Mouse (Mus musculus): ENCODE measurements around the gene Dnah2. TPM values are rescaled to one million over a fixed set of nuclear protein-coding genes. Genes with fewer than 3 reads are reported as not detected.
A peak's percentile ranks its signal among the peaks of the same experiment; 100 is the strongest.

Gene Dnah2
- polyA plus RNA-seq, 1 experiment from 2014 or later, result 1.3 TPM

- no peak for DNase-seq (ENCODE audit: low spot score)
- Histone ChIP-seq H3K27ac (replicated peaks) (no peak overlapping the region), H3K4me1 (peaks cover 18% of the 10 kb centered on the region), H3K9me3 (no peaks in the 10 kb centered on the region), H3K4me3 (no peak overlapping the region), H3K36me3 (replicated peaks) (no peaks in the 10 kb centered on the region), H3K27me3 (replicated peaks; ENCODE audit: low read depth, poor library complexity, severe bottlenecking) (no peaks in the 10 kb centered on the region)
- WGBS, result 84% methylated on average over 9 of the region's 9 CpGs
These were observed 27.3 kb downstream of the Dnah2 start for GRCm38 (mm10) chr11:69521526-69522149.

- Histone ChIP-seq H3K27ac (replicated peaks) (no peak overlapping the region), H3K36me3 (replicated peaks) (no peaks in the 10 kb centered on the region), H3K4me1 (peaks cover 21% of the 10 kb centered on the region; the same call in 1 of the 2 replicates), H3K4me3 (no peak overlapping the region), H3K27me3 (replicated peaks; ENCODE audit: low read depth, poor library complexity, severe bottlenecking) (peaks cover 13% of the 10 kb centered on the region; the same call in 1 of the 2 replicates), H3K9me3 (no peaks in the 10 kb centered on the region)
- WGBS, result 71% methylated on average over 4 of the region's 4 CpGs
- no peak for DNase-seq (ENCODE audit: low spot score)
These were observed 28.9 kb downstream of the Dnah2 start for GRCm38 (mm10) chr11:69519976-69520375.

- no peak for DNase-seq (ENCODE audit: low spot score)
These were observed 32.2 kb downstream of the Dnah2 start for GRCm38 (mm10) chr11:69516661-69517060.

GRCm38 (mm10) chr11:69516151-69516640 lies 32.7 kb downstream of the Dnah2 start:
- Histone ChIP-seq H3K9me3 (no peaks in the 10 kb centered on the region), H3K27ac (replicated peaks) (no peak overlapping the region), H3K4me1 (peaks cover 33% of the 10 kb centered on the region), H3K27me3 (replicated peaks; ENCODE audit: low read depth, poor library complexity, severe bottlenecking) (peaks cover 17% of the 10 kb centered on the region; the same call in 1 of the 2 replicates), H3K36me3 (replicated peaks) (no peaks in the 10 kb centered on the region), H3K4me3 (no peak overlapping the region)
- 64% methylated on average over 15 of the region's 15 CpGs for WGBS
- DNase-seq (ENCODE audit: low spot score), result no peak

More at GRCm38 (mm10) chr11:69516661-69517060, 32.2 kb downstream of the Dnah2 start:
- H3K27ac ChIP-seq (replicated peaks), result no peak overlapping the region
- H3K9me3 ChIP-seq, result no peaks in the 10 kb centered on the region
- no peak overlapping the region for H3K4me3 ChIP-seq
- no peaks in the 10 kb centered on the region for H3K36me3 ChIP-seq (replicated peaks)
- H3K4me1 ChIP-seq, result peaks cover 28% of the 10 kb centered on the region
- peaks cover 17% of the 10 kb centered on the region; the same call in 1 of the 2 replicates for H3K27me3 ChIP-seq (replicated peaks; ENCODE audit: low read depth, poor library complexity, severe bottlenecking)
- WGBS, result 77% methylated on average over 3 of the region's 3 CpGs

GRCm38 (mm10) chr11:69513840-69514239 lies 35.1 kb downstream of the Dnah2 start:
- Histone ChIP-seq H3K27ac (replicated peaks) (no peak overlapping the region), H3K4me3 (no peak overlapping the region), H3K36me3 (replicated peaks) (no peaks in the 10 kb centered on the region), H3K4me1 (peaks cover 35% of the 10 kb centered on the region), H3K9me3 (no peaks in the 10 kb centered on the region), H3K27me3 (replicated peaks; ENCODE audit: low read depth, poor library complexity, severe bottlenecking) (peaks cover 17% of the 10 kb centered on the region; the same call in 1 of the 2 replicates)
- 11% methylated on average over 6 of the region's 6 CpGs for WGBS
- DNase-seq (ENCODE audit: low spot score), result peak; percentile 59

- WGBS, result 29% methylated on average over 7 of the region's 7 CpGs
- DNase-seq (ENCODE audit: low spot score), result peak; percentile 77
These were observed 38.0 kb downstream of the Dnah2 start for GRCm38 (mm10) chr11:69510796-69511496.

GRCm38 (mm10) chr11:69503863-69504280 lies 45.0 kb downstream of the Dnah2 start:
- no peaks in the 10 kb centered on the region for H3K36me3 ChIP-seq (replicated peaks)
- DNase-seq (ENCODE audit: low spot score), result no peak
- no peaks in the 10 kb centered on the region for H3K9me3 ChIP-seq
- H3K27ac ChIP-seq (replicated peaks), result no peak overlapping the region
- no peak overlapping the region for H3K4me3 ChIP-seq
- WGBS, result 38% methylated on average over 4 of the region's 4 CpGs
- H3K4me1 ChIP-seq, result peaks cover 23% of the 10 kb centered on the region
- H3K27me3 ChIP-seq (replicated peaks; ENCODE audit: low read depth, poor library complexity, severe bottlenecking), result no peaks in the 10 kb centered on the region

More at GRCm38 (mm10) chr11:69510796-69511496, 38.0 kb downstream of the Dnah2 start:
- Histone ChIP-seq H3K36me3 (replicated peaks) (no peaks in the 10 kb centered on the region), H3K4me3 (no peak overlapping the region), H3K4me1 (peaks cover 25% of the 10 kb centered on the region), H3K27me3 (replicated peaks; ENCODE audit: low read depth, poor library complexity, severe bottlenecking) (peaks cover 13% of the 10 kb centered on the region; the same call in 1 of the 2 replicates), H3K27ac (replicated peaks) (peak overlapping the region; percentile 32; the same call in 1 of the 2 replicates), H3K9me3 (no peaks in the 10 kb centered on the region)

- 70% methylated on average over 9 of the region's 9 CpGs for WGBS
- Histone ChIP-seq H3K36me3 (replicated peaks) (no peaks in the 10 kb centered on the region), H3K27ac (replicated peaks) (peak overlapping the region; percentile 55), H3K9me3 (no peaks in the 10 kb centered on the region), H3K4me1 (peaks cover 23% of the 10 kb centered on the region), H3K4me3 (no peak overlapping the region), H3K27me3 (replicated peaks; ENCODE audit: low read depth, poor library complexity, severe bottlenecking) (no peaks in the 10 kb centered on the region)
- DNase-seq (ENCODE audit: low spot score), result no peak
These were observed 47.4 kb downstream of the Dnah2 start for GRCm38 (mm10) chr11:69501555-69501954.

GRCm38 (mm10) chr11:69499140-69499539 lies 49.8 kb downstream of the Dnah2 start:
- H3K36me3 ChIP-seq (replicated peaks), result no peaks in the 10 kb centered on the region

GRCm38 (mm10) chr11:69491711-69492110 lies 57.2 kb downstream of the Dnah2 start:
- no peak overlapping the region for H3K4me3 ChIP-seq
- H3K4me1 ChIP-seq, result peaks cover 10% of the 10 kb centered on the region; the same call in 1 of the 2 replicates

More at GRCm38 (mm10) chr11:69499140-69499539, 49.8 kb downstream of the Dnah2 start:
- DNase-seq (ENCODE audit: low spot score), result no peak
- Histone ChIP-seq H3K27ac (replicated peaks) (no peak overlapping the region), H3K4me3 (no peak overlapping the region), H3K27me3 (replicated peaks; ENCODE audit: low read depth, poor library complexity, severe bottlenecking) (no peaks in the 10 kb centered on the region), H3K9me3 (no peaks in the 10 kb centered on the region), H3K4me1 (peaks cover 20% of the 10 kb centered on the region)
- WGBS, result 89% methylated on average over 11 of the region's 11 CpGs

GRCm38 (mm10) chr11:69490898-69491297 lies 58.0 kb downstream of the Dnah2 start:
- 81% methylated on average over 2 of the region's 2 CpGs for WGBS
- no peaks in the 10 kb centered on the region for H3K36me3 ChIP-seq (replicated peaks)
- H3K27me3 ChIP-seq (replicated peaks; ENCODE audit: low read depth, poor library complexity, severe bottlenecking), result no peaks in the 10 kb centered on the region
- H3K4me3 ChIP-seq, result no peak overlapping the region
- no peak overlapping the region for H3K27ac ChIP-seq (replicated peaks)
- no peak for DNase-seq (ENCODE audit: low spot score)
- peaks cover 10% of the 10 kb centered on the region; the same call in 1 of the 2 replicates for H3K4me1 ChIP-seq
- no peaks in the 10 kb centered on the region for H3K9me3 ChIP-seq

More at GRCm38 (mm10) chr11:69491711-69492110, 57.2 kb downstream of the Dnah2 start:
- 79% methylated on average over 7 of the region's 7 CpGs for WGBS
- Histone ChIP-seq H3K27me3 (replicated peaks; ENCODE audit: low read depth, poor library complexity, severe bottlenecking) (no peaks in the 10 kb centered on the region), H3K27ac (replicated peaks) (no peak overlapping the region), H3K36me3 (replicated peaks) (no peaks in the 10 kb centered on the region), H3K9me3 (no peaks in the 10 kb centered on the region)
- DNase-seq (ENCODE audit: low spot score), result no peak

- Histone ChIP-seq H3K27me3 (replicated peaks; ENCODE audit: low read depth, poor library complexity, severe bottlenecking) (no peaks in the 10 kb centered on the region), H3K36me3 (replicated peaks) (no peaks in the 10 kb centered on the region), H3K27ac (replicated peaks) (no peak overlapping the region), H3K9me3 (no peaks in the 10 kb centered on the region), H3K4me1 (peaks cover 10% of the 10 kb centered on the region; the same call in 1 of the 2 replicates), H3K4me3 (no peak overlapping the region)
- WGBS, result 92% methylated on average over 2 of the region's 2 CpGs
- no peak for DNase-seq (ENCODE audit: low spot score)
These were observed 61.4 kb downstream of the Dnah2 start for GRCm38 (mm10) chr11:69487474-69487873.

Data from embryonic facial prominence, embryonic 10.5 days (tissue).